Mouse (Mus musculus) gastrocnemius, postnatal 36 days (tissue): ENCODE results near the gene Malrd1. TPM values are rescaled to one million over a fixed set of nuclear protein-coding genes. Genes with fewer than 3 reads are reported as not detected.
"Not testable (repeated sequence)": the region's sequence is repeated elsewhere in the genome, so short reads cannot be mapped to it uniquely, and the experiment has no call there.

ENCODE experiments used
- DNase-seq, 2 experiments: peaks; one replicate each; pipeline ENCODE4 v3.0.0; 2022
- intact Hi-C: fragments of 180-260 bp; cut with DNase I; formaldehyde crosslinking; loops from one replicate; pipeline ENCODE4 v1.15.1; 2025
- total RNA-seq, 2 experiments: library from RNA; stranded (reverse); gene quantifications; 2 replicates each; pipeline ENCODE4 v1.2.3; 2021

Malrd1 gene
- total RNA-seq, 2 experiments from 2014 or later = not detected

GRCm38 (mm10) chr2:16017719-16018118 is 491.4 kb downstream of the Malrd1 start:
- DNase-seq, intact Hi-C loops: not testable (repeated sequence)

- intact Hi-C loops = no loop called here
- DNase-seq = peak in 1 of 2 experiments; percentile 8
Observed at GRCm38 (mm10) chr2:16029752-16030151, 503.5 kb downstream of the Malrd1 start.

DNA sequence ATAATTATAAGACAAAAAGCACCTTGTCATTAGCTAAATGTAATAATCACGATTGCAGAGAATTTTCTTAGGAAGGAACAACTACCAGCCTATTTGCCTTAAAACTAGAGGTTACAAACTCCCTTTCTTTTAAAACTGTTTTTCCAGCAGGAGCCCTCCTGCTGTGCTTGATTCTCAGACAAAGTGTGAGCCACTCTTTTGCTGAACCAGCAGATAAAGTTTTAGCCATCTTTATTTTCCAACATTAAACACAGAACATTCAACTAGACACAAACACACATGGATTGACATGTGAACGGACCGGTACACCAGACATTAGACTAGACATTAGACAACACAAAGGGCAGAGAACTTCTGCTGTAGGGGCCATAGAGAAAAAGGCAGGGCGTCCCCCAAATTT is 505.3 kb downstream of the Malrd1 start:
- intact Hi-C loops = no loop called here
- DNase-seq = no peak

DNA sequence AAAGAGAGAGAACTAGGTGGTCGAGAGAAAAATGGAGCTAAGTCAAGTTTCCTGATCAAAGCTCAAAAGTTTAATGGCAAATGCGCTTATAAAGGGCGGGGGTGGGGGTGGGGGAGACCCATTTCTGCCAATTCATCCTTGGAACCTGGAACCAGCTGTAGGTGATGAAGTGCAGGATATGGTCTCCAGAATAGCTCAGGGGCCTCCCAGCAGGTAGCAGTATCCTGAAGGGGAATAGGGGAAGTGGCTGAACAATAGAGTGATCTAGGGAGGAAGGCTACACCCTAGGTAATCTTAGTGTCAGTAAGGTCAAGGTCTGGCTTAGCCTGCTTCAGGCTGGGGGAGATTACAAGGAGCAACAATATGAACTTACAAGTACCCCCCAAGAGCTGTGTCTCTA is 506.5 kb downstream of the Malrd1 start:
- DNase-seq = no peak
- intact Hi-C loops = no loop called here

DNA sequence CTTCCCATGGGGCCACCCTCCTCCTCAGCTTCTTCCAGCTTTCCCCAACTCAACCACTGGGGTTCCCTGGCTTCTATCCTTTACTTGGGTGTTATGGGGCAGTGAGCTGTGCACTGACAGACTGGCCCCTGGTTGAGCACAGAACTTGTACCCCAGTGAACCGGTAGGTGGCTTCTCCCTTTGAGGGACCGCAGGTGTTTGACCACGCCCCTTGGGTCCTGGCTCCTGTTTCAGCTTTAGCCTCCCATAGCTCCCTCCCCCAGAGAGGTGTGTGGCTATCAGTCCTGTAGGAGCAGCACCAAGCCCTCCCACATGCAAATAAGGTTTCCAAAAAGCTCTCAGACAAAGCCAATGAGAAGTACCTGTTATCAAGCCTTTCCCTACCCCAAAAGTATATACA is 584.4 kb downstream of the Malrd1 start:
- DNase-seq = no peak
- intact Hi-C loops = no loop called here

DNA sequence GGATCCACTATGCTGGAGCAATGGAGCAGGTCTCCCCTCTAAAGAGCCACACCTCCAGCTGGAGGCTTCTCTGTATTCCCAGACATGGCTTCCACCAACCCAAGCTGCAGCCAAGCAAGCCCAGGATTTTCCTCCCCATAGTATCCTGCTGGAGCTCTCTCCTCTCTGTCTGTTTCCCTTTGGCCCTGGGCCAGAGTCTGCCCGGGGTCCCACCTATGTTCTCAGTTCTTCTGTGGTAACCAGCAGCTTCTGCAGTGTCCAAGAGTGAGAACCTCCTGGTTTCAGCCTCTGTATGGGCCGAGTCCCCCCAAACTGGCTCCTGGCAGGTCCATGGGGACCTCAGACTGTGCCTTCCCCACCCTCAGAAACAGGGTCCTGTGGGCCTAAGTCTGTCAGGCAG is 587.1 kb downstream of the Malrd1 start:
- DNase-seq = no peak
- intact Hi-C loops = no loop called here

DNA sequence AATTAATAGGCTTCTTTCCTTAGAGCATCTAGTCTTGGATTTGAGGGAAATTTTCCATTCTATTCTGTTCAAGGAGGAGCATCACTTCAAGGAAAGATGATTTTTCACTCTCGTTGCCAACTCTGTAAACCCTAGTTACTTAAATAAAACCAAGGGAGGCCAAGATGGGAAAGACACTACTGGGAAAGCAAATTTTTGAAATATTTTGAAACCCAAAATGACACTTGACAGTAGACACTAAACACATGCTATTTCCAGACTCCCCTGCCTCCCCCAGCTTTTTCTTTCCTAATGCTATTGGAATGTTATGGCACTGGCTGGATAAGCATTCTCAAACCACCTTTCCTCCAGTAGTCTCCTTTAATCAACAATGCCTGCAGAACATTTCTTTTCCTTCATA is 621.7 kb downstream of the Malrd1 start:
- no peak for DNase-seq
- intact Hi-C loops = no loop called here

GRCm38 (mm10) chr2:16152623-16153022 is 626.3 kb downstream of the Malrd1 start:
- intact Hi-C loops = no loop called here
- DNase-seq = no peak

- intact Hi-C loops = no loop called here
- no peak for DNase-seq
Observed at GRCm38 (mm10) chr2:16163246-16163989, 637.1 kb downstream of the Malrd1 start.

- intact Hi-C loops = no loop called here
- no peak for DNase-seq
Observed at GRCm38 (mm10) chr2:16168611-16169010, 642.3 kb downstream of the Malrd1 start.

- no peak for DNase-seq
- intact Hi-C loops = no loop called here
Observed at GRCm38 (mm10) chr2:16172086-16172485, 645.8 kb downstream of the Malrd1 start.

DNA sequence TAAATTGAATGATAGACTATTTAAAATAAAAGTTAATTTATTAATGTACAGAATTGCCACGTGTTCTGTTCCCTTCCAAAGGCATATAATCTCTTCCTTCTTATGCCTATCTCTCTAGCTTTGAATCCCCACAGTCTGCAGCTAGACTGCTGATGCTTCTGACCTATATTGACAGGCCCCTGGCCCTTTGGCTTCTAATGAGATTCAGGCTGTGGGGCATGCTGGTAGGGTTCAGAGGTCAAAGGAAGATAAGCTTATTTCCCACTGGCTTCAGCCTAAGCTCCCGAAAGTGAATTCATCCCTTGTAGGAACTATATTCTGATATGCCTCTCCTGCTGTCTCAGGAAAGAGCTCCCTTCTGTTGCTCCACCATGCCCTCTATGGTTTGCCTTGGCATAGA is 647.1 kb downstream of the Malrd1 start:
- DNase-seq = no peak
- intact Hi-C loops = no loop called here

GRCm38 (mm10) chr2:16182140-16182539 is 655.9 kb downstream of the Malrd1 start:
- intact Hi-C loops = no loop called here
- DNase-seq = no peak

GRCm38 (mm10) chr2:16183158-16183557 is 656.9 kb downstream of the Malrd1 start:
- no peak for DNase-seq
- intact Hi-C loops = no loop called here

DNA sequence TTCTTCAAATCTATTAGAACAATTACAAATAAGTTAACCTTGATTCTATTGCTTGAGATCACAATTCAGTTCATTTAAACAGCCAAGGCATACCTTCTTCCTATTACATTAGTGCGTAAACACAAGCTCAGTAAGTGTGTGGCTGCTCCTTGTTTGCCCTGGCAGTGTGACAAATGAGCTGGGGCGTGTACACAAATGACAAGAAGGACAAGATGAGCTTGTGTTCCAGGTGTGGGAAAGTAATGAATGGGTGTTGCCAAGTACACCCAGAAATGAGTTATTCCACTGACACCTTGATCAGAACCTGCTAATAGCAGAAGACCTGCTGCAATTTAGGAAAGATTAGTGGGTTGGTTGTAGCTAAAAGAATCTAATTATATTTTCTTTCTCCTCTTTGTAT is 683.7 kb downstream of the Malrd1 start:
- intact Hi-C loops = no loop called here

DNA sequence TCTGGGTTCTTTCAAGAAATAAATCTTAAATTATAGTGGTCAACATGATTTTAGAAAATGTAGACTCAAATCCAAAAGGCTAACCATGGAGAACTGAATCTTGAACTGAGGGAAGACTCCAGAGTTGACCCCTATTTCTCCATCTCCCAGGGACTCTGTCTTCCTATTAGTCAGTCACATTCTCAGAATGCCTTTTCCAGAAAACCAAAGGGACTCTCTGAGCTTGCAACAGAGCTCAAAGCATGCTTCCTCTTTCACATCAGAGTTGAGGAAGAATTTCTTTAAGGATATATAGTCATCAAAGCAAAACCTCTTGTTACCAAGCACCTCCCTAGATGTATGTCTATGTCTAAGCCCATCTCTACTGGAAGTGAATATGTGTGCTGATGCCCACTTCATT is 686.5 kb downstream of the Malrd1 start:
- no peak for DNase-seq
- intact Hi-C loops = no loop called here

More for the DNA sequence above, 683.7 kb downstream of the Malrd1 start:
- no peak for DNase-seq

DNA sequence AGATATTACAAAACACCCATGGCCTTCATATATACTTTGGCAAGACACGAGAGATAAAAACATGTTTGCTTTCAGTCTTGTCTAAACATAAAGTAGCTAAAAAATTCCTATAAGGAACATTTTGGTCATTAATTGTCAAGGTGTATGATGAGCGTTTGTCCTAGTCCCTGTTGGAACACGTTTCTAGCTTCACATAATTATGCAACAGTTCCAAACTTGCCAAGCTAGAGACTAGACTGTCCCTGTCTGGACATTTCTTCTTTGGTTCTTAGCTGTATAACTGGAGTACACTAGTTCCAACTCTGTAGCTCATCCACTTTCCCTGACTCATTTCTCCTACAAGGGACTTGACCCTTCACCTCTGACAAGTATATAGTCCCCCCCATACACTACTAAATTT is 687.8 kb downstream of the Malrd1 start:
- DNase-seq = no peak
- intact Hi-C loops = no loop called here

- intact Hi-C loops = no loop called here
- no peak for DNase-seq
Observed at GRCm38 (mm10) chr2:16228187-16228832, 702.0 kb downstream of the Malrd1 start.

- intact Hi-C loops = no loop called here
- no peak for DNase-seq
Observed at GRCm38 (mm10) chr2:16240861-16241260, 714.6 kb downstream of the Malrd1 start.

GRCm38 (mm10) chr2:16243097-16243496 is 716.8 kb downstream of the Malrd1 start:
- no peak for DNase-seq
- intact Hi-C loops = no loop called here

DNA sequence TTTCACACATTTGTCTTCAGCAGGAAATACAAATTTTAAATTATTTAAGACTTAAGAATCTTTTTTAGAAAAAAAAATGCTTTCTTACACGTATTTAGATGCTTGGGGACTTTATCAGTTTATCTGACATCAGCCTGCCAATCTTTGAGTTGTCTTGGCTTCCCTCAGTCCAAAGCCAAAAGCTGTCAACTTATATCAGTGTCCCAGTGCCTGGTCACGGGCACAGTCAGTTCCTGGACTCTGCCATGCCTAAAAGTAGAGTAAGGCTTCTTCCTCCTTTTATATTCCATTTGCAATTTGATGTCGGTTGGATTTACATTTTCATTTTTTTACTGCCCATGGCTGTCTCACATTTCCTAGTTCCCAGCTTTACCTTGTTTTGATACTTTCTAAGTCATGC is 722.6 kb downstream of the Malrd1 start:
- intact Hi-C loops = no loop called here
- DNase-seq = no peak

- no peak for DNase-seq
- intact Hi-C loops = no loop called here
Observed at GRCm38 (mm10) chr2:16252274-16252673, 726.0 kb downstream of the Malrd1 start.
